Mouse (Mus musculus) ES-CJ7 (cell line): ENCODE results near the gene Zranb3.
"Not testable (repeated sequence)": the region's sequence is repeated elsewhere in the genome, so short reads cannot be mapped to it uniquely, and the experiment has no call there.

Experiments
- DNase-seq: peaks from one replicate; pipeline ENCODE4 v3.0.0; 2011; ENCODE audit warnings: low read depth, low spot score

Gene Zranb3

GRCm38 (mm10) chr1:128102641-128103461 is at the start of gene Zranb3, which contains the start of gene R3hdm1:
TSS of gene Zranb3 (minus strand) at chr1:128103047.
TSS of gene R3hdm1 (plus strand) at chr1:128103301.
- DNase-seq, result peak; percentile 100

DNA sequence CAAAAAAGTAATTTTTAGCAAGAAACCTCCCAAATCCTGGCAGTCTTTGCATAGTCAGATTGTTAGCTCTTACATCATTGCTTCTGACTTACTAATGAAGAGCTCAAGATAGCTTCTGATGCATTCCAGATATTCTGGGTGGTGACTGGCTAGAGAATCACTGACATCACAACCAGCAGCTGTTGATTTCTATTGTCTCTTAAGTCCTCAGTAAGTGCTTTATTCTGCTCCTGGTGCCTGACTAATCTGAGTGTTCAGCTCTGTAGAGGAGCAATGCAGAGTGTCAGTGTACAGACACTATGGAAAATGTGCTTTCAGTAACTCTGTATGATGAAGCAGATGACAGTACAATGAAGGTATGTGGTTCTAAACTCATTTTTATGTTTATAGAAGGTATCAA is 38.9 kb upstream of the Zranb3 start:
- DNase-seq, result peak; percentile 12

DNA sequence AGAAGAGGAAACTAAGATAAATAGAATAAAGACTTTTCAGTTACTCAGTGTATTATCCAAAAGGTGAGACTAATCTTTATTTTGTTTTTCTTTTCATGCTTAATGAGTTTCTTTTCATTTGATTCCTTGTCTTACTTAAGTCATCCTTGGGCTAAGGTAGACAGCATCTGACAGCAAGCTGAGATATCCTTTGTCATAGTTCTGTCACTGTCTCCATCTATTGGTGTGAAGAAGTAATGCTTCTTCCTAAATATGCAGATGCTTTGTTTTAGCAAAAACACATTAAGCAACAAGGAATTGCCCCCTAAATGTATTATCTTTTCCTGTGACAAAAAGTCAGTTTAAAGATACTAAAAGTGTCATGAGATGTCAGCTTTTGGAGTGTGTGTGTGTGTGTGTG is 38.2 kb upstream of the Zranb3 start:
- DNase-seq, result peak; percentile 17

DNA sequence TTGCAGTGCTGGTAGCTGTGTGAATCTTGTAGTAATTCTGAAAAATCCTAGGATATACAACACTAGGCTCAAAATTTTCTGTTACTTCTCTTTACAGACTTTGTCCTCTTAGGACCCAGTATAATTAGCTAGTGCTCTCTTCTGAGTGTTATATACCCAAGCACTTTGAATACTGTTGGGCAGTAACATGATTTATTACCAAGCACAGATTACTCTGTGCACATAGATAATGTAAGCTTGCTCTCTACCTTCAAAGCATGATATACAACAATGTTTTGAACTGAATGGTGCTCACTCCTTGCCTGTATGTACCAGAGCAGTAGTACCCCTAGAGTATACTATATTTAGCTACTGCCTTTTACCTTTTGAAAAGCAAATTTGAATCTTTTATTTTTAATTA is 33.4 kb upstream of the Zranb3 start:
- not testable (repeated sequence) for DNase-seq

GRCm38 (mm10) chr1:128120913-128121627 is 18.2 kb upstream of the Zranb3 start:
- no peak for DNase-seq

DNA sequence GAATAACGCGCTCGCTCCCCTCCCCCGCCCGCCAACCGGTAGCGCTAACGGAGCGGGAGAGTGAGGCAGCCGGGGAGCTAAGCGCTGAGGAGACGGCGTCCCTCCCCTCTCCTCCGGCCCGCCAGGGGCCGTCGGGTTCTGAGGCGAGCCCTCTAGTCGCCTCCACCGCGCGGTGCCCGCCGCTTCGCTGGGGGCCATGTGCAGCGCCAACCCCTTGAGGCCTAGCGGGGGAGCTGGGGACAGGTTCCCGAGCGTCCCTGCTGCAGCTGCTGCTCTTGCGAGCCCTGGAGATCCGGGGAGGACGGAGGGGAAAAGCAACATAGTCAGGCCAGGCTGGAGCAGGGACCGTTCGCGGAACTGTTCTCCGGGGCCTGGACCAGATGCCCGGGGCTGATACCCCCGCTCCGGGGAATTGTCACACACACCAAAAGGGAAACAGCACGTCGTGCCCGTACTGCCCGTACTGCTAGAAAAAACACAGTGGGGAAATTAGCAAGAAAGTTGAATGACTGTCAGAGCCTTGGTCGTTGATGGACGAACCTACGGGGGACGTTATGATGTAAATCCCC is 757 bp upstream of the Zranb3 start:
- DNase-seq, result no peak

DNA sequence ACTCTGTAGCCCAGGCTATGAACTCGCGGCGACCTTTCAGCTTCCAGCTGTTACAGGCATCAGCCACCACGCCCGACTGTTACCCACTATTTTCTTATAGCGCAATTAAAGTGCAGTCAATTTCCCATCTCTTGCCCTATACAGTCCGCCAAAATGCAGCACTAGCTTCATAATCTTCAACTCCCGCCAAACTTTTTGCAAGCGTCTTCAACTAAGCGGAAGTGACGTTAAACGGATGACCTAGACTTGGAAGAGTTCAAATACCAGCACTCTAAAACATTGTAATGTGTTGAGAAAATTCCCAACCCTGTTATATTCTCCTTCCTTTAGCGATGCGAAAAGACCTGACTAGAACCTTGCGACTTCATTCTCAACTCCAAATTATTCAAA is 601 bp downstream of the Zranb3 start:
- DNase-seq, result no peak

DNA sequence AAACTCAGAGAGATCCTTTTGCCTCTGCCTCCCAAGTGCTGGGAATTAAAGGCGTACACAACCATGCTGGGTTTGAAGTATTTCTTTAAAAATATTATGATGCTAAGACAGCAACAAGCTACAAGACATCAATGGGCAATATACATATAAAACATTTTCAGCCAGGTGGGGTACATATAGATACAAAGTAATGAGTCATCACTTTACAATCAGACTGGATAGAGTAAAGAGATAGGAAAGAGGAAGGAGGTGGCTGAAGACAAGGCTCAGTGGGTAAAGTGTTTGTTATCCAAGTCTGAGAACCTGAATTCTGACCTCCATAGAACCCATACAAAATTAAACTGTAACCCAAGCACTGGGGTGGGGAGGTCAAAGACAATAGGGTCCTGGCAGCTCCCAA is 4.5 kb downstream of the Zranb3 start:
- peak; percentile 27 for DNase-seq

DNA sequence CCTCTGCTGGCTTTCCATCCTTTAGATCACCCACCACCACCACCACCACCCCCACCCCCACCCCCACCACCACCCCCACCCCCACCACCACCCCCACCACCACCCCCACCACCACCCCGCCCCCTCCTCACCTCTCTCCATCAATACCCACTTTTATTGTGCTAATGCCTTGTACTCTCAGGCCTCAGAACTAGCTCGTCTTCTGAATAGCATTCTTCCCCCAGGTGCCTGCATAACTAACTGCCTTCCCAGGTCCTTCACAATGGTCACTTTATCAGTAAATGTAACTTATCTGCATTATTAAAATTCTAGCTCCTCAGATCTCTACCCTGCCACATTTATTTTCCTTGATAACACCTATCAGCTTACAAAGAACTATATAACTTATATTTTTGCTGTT is 8.2 kb downstream of the Zranb3 start:
- DNase-seq, result peak; percentile 86

DNA sequence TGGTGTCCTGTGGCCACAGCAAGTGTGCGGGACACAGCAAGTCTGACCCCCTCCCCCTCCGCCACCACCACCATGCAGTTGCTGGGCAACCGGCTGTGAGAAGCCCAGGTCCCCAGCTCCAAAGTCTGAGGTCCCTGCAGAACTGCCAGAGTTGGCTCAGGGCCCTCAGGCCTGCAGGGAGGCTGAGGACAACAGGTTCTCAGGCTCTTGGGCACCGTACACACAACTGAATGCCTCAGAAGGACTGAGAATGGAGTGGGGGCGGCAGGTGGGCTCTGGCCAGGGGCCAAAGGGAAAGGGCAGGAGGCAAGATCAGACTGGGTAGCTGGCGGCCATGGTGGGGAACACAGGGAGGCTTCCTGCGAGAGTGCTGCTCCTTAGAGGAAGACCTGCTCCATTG is 20.0 kb downstream of the Zranb3 start:
- no peak for DNase-seq

DNA sequence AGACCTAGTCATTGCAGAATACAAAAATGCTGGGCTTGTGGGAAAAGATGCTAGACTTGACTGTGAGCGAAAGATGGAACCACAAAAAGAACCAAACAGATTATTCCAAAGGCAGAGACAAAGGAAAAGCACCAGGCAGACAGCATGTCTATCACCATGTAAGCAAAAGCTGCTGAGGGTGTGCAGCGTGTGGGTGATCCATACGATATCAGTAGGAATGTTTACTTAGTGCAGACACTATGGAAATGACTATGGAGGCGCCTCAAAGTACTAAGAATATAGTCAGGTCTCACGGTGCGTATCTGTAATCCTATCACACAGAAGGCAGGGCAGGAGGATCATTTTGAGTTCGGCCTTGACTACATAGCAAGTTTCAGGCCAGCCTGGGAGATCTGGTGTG is 21.0 kb downstream of the Zranb3 start:
- no peak for DNase-seq

GRCm38 (mm10) chr1:128080936-128081696 is 21.7 kb downstream of the Zranb3 start:
- no peak for DNase-seq

DNA sequence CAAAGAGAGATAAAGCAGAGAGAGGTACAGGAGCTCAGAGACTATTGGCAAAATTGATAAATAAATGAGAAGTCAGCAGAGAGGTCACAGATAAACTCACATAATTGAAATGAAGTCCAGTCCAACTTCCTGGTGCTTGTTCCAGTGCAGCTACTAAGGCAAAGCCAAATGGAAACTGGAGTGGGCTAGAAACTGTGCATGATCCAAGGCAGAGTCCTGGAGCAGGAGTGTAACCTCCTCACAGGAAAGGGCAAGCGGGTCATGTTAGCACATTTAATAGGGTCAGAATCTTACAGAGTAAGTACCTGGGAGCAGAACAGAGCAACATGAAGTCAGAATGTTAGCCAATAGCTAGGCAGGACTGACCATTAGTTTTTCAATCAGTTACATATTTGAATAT is 24.2 kb downstream of the Zranb3 start:
- DNase-seq, result no peak

GRCm38 (mm10) chr1:128077788-128078187 is 25.1 kb downstream of the Zranb3 start:
- no peak for DNase-seq

DNA sequence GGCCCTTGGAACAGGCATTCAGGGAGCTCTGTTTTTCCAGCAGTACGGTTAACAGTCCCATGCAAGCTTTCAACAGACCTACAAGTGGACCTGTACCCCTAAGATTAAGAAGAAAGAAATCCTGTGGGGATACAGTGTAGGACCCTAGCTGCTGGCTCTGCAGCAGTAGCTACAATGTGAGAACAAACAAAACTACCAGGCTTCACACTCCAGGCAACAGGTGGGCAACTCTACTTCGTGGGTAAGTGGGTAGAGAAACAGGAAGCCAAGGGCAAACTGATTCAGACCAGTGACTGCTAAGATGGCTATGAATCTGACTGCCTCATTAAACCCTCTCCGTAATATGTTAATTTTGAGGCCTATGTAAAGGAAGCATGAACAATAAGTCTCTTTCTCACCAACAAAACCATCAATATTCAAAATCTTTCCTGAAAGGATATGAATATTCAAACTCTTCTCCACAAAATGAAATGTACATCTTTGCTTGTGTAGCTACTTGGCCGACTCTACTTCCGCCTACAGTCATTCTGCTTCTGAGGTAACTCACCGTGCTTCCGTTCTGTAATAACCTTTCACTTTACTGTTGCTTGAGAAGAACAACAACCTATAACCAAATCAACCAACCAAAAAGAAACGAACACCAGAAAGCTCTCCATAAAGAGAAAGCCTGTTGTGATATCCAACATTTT is 25.9 kb downstream of the Zranb3 start:
- no peak for DNase-seq

DNA sequence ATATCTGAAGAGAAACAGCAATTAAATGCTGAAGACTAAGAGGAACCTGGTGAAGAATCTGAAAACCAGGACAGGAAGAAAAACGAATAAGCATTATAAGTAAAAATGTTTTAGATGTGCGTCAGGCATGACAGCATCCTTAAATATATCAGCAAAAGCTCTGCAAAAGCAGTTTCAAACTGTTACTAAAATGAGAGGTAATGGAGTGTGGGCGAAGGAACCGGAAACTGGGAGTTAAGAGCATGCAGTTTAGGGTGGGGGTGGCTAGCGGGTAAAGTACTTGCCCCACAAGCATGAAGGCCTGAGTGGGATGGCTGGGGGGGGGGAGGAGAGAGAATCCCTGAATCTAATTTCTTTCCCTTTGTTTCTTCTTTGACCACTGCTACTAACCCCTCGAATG is 29.8 kb downstream of the Zranb3 start:
- DNase-seq, result no peak

GRCm38 (mm10) chr1:128070003-128070402 is 32.8 kb downstream of the Zranb3 start:
- no peak for DNase-seq

DNA sequence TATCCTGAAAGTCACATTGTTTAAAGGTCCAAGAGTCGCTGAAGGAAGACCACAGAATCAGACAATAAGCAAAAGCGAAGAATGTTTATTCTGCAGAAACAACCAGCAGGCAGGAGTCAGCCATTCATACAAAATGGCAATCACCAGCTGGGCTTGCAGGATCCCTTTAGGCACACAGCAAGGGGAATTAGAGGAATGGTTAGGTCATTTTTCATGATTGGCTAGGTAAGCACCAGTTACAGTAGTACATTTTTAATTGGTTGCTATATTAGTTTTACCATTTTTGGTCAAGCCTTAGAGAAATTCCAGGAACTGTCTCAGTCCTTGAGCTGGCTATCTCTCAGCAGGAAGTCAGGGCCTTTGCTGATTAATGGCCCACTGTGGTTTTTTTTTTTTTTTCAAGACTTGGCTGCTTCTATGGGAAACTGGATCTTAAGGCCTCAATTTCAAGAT is 33.9 kb downstream of the Zranb3 start:
- no peak for DNase-seq

DNA sequence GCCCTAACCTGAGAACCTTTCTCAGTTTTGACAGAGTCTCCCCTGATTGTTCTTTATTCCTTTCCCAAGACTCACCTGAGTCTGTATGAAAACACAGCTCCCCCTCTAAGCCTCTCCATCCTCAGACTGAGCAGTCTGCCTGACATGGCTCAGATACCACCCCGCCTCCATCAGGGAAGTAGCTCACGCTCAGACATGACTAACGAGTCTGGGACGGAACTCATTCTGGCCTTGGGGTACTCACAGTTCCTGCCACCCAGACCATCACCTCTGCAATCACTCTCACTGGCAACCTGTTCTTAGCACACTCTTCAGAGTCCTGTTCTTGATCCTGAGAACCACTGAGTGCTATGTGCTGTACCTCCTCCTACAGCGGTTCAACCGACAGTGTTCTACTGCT is 38.1 kb downstream of the Zranb3 start:
- DNase-seq, result no peak

- DNase-seq, result no peak
Measured at GRCm38 (mm10) chr1:128062167-128062566, 40.7 kb downstream of the Zranb3 start.

GRCm38 (mm10) chr1:128061401-128061800 is 41.4 kb downstream of the Zranb3 start:
- no peak for DNase-seq
